Mouse (Mus musculus) ZHBTc4 (cell line): Measurements from ENCODE around the gene Ncstn.

Experiments used
- DNase-seq: peaks from one replicate; pipeline ENCODE4 v3.0.0-alpha.2; 2011; ENCODE audit warnings: low read depth, low spot score

Gene Ncstn

DNA sequence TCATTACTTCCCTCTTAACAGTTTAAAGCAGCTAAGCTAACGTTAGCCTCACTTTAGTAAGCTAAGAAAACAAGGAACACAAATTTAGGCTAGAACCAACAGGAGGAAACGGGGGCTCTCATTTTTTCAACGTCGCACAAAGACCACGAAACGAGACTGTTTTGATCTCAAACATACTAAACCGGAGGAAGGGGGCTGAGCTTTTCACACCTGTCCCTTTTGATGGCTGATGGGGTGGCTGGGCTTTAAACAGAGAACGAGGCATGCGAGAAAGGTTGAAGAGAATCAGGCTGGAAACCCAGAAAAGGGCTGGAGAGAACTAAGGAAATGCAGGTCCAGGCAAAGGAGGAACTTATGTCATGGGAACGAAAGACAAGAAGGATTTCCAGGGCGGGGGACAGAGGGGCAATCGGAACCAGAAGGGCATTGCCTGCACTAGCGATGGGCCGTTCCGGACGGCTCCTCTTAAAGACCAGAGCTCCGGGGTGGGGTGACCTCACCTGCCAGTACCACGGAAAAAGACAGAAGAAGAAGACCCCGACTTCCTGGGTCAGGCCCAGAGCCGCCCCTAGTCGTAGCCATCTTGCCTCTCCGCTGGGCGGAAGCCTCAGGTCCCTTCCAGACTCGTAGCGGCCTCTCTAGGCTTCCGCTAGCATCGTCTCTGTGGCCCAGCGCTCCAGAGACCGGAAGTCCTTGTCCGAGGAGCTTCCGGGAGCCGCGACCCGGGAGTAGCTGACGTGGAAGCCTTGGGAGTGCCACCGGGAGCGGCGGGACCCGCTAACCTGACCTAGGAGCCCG, at the start of gene Ncstn, which contains the start of gene Copa:
Gene Ncstn, minus strand, starts transcription at position 695 of the 798 bp plus-strand sequence.
Gene Copa, plus strand, starts transcription at position 429 of the 798 bp plus-strand sequence.
- DNase-seq: peak; percentile 97

DNA sequence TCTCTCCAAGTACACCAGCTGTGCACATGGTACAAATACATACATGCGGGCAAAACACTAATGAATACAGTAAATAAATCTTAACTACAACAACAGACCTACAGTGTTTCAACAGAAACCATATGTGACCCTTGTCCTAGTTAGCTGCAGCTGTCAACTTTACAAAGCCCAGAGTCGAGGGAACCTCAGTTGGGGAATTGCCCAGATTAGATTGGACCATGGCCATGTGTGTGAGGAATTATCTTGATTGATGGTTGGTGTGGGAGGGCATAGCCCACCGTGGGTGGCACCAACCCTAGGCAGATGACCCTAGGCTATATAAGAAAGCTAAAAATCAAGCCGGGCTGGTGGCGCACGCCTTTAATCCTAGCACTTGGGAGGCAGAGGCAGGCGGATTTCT, 49.7 kb upstream of the Ncstn start:
- DNase-seq: no peak

DNA sequence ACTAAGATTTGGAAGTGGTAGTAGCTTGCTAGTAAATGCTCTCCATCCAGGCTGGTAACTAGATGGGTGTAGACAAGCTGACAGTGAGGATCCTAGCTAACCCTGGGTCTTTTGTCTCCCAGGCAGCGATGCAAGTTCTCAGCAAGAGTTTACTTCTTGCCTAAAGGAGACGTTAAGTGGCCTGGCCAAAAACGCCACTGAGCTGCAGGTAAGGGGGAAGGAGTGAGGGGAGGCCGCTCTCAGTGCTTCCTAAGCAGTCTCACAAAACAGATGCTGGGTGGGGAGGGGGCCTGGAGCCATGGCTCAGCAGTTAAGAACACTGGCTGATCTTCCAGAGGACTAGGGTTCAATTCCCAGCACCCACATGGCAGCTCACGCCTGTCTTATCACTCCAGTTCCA, 47.2 kb upstream of the Ncstn start:
- DNase-seq: no peak

DNA sequence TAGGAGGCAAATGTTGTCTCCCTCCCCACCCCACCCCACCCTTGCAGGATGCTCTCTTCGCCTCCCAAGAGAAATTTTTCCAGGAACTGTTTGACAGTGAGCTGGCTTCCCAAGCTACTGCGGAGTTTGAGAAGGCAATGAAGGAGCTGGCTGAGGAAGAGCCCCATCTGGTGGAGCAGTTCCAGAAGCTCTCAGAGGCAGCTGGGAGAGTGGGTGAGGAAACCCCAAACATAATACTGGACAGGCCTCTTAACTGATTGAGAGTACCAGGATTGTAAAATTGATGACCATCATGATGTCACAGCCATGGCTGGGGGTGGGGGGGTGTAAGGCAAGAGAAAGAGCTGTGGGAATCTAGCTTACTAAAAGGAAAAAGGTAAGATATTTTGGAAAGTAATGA, 46.5 kb upstream of the Ncstn start:
- DNase-seq: peak; percentile 54

DNA sequence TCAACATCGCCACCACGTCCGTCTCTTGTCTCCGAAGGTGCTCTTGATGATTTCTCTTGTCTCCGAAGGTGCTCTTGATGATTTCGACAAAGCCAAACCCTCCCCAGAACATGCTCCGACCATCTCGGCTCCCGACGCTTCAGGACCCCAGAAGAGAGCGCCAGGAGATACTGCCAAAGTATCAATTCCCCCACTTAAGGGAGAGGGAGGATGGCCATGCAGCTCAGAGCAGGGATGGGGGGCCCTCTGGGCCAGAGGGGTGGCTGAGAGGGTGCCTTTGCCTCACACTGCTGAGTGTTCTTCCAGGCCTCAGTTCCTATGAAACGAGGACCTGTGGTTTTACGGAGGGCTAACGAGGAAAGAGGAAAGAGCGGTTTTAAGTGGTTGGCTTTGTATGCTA, 46.0 kb upstream of the Ncstn start:
- DNase-seq: no peak

DNA sequence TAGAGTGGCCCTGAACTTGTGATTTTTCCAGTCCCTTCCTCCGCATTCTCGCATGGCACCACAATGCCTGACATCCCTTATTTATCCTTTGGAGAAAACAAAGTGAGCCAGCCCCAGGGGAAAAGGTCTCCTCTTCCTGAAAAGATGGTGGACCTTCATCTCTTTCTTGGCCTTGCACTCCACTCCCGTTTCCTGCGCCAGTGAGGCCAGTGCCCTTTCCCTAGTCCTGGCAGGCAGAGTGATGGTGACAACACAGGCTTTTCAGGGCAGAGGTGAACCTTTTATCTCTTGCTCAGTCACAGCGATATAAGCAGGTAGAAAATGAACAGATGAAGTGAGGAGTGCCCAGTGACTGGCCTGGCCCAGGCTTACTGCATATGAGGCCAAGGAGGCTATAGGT, 44.9 kb upstream of the Ncstn start:
- no peak for DNase-seq

DNA sequence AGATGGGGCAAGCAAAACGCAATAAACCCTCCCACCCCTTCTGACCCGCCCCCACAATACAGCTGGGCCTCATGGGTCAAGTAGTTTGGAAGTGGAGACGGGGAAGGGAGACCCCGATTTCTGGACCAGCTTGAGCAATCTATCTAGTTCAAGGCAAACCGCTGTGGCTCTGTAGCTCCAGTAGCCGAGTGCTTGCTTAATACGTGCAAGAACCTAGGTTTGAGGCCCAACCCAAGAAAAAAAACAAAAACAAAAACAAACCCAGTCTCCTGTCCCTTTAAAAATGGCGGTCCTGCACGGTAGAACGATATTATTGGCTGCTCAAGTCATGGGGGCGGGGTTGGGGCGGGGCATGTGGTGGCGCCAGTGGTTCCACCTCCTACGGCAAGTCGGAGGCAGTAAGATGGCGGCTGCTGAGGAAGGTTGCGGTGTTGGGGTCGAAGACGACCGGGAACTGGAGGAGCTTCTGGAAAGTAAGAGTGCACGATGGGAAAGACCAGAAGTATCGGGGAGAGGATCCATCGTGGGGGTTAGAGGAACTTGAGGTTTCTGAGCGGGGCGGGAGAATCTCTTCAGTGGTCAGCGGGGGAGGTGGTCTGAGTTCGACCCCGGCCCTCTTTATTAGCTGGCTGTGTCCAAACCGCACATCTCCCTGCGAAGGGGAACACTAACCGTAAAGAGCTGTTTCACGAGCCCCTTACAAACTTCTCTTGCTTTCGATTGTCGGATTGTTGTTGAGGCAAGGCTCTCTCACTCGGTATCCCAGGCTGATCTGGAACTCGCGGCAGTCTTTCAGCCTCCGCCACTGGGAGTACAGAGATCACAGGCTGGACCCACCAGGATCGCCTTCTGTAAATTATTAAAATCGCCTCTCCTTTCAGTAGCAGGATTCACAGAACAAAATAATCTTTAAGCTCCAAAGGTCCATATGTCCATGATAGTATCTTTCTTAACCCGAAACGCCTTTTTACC, 44.1 kb upstream of the Ncstn start, which contains the start of gene Pex19:
Gene Pex19, plus strand, starts transcription at position 380 of the 972 bp plus-strand sequence.
- DNase-seq: peak; percentile 98

DNA sequence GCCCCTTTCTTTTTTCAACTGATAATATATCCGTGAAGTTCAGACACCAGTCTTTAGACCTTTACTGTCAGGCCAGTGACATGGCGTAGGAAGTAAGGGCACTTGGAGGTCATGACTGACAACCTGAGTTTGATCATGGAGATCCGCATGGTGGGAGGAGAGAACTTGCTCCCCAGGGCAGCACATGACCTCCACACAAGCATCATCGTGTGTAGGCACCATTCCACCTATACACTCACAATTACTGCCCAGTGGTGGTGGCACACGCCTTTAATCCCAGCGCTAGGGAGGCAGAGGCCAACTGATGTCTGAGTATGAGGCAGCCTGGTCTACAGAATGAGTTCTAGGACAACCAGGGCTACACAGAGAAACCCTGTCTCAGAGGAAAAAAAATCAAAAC, 42.0 kb upstream of the Ncstn start:
- no peak for DNase-seq

DNA sequence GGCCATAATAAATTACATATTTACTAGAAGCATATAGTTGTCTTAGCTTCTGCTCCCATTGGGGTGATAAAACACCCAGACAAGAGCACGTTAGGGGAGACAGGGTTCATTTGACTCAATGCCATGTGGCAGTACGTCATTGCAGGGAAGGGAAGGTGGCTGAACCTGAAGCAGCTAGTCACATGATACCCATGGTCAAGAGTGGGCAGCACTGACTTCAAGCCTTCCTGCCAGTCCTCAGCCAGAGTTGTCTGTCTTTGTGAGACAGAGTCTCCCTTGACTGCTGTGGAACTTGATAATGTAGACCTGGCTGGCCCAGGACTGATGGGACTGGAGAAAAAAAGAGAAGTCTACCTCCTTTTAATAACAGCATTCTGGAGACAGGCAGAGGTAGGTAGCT, 40.1 kb upstream of the Ncstn start:
- no peak for DNase-seq

DNA sequence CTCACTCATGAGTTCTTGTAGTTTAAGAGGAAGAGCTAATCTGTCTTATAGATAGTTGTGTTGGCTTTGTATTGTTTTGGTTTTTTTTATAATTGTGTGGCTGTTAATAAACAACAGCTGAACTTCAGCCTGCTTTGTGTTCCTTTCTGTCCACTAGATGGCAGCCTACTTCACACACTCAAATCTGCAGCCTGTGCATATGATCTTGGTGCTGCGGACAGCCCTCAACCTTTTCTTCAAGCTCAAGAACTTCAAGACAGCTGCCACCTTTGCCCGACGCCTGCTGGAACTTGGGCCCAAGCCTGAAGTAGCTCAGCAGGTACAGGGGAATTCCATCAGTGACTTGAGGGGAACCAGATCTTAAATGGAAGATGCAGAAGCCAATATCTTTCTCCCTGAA, 37.1 kb upstream of the Ncstn start:
- DNase-seq: peak; percentile 81

DNA sequence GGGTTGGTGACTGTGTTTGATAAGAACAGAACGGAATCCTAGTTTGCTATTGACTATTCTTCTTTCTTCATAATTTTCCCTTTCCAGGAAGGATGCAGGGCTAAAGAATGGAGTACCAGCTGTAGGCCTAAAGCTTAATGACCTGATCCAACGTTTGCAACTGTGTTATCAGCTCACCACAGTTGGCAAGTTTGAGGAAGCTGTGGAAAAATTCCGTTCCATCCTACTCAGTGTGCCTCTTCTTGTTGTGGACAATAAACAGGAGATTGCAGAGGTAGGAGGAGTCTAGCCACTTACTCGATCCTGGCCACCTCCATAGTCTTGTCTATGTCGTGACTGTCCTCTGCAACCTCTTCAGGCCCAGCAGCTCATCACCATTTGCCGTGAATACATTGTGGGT, 36.5 kb upstream of the Ncstn start:
- DNase-seq: no peak

DNA sequence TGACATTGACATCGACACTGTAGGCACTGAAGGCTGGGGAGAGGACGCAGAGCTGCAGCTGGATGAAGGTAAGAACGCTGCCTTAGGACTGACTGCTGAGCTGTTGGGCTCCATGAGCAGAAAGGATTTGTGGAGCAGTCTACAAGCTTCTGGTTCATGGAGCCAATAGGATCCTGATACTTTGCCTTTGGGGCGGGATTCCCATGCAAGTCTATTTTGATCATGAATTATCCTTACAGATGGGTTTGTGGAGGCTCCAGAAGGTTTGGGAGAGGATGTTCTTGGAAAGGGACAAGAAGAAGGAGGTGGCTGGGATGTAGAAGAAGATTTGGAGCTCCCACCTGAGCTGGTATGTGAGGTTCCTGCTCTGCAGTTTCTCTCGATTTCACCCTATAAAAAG, 34.4 kb upstream of the Ncstn start:
- no peak for DNase-seq

DNA sequence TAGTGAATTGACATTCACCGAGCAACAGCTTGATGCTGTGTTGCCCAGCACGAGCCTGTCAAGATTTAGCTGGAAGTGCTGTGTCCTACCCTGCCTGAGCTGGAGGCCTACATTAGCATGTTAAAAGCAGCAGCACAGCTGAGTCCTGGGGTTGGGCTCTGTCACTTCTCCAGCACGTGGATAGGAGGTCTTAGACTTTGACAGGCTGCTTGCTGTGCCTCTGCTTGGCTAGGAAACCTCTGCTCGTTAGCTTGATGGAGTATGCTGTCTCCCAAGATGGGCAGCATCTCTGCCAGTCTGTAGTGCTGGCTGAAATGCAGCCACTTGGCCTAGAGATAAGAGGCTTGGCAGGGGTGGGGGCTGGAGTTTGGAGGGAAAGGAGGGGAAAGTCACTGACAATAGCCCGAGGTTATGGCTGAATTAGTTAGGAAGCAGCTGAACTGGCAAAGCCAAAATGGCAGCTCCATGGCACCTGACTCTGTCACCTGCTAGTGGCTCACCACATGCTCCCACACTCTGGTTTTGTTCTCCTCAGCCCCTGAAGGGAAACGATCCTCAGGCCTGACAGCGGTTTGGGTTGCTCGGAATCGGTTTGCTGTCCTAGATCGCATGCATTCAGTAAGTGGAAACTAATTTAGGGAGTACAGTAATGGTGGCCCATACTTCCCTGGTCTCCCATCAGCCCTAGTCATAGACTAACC, 25.3 kb upstream of the Ncstn start:
- peak; percentile 52 for DNase-seq

DNA sequence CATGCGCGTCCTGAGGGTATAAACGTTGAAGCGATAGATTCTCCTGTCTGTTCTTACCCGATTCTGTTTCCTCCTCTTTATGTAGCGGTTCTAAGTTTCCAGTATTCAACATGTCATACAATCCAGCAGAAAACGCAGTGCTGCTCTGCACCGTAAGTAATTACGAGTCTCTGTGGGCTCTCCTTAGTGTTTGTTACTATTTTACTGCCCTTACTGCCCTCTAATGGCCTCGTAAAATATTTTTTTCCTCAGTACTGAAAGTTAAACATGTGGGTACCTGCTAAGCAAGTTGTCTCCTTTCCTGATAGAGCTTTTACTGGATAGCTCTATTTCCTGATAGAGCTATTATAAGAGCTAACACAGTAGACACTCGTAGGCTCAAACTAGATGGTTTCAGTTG, 22.5 kb upstream of the Ncstn start:
- DNase-seq: no peak

DNA sequence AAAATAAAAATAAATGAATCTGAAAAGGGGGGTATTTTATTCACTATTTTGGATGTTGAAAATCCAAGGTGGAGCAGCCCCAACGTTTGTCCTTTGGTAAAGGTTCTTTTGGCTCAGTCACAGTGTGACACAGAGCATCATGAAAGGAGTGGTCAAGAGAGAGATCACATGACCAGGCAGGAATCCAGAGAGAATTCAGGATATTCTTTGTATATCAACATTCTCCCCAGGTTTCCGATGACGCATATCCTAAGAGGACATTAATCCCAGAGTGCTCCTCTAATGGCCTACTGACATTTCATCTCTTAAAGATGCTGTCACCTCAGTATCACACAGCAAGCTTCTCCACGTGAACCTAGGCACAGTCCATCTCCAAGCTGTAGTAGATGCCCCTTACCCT, 21.0 kb upstream of the Ncstn start:
- DNase-seq: no peak

DNA sequence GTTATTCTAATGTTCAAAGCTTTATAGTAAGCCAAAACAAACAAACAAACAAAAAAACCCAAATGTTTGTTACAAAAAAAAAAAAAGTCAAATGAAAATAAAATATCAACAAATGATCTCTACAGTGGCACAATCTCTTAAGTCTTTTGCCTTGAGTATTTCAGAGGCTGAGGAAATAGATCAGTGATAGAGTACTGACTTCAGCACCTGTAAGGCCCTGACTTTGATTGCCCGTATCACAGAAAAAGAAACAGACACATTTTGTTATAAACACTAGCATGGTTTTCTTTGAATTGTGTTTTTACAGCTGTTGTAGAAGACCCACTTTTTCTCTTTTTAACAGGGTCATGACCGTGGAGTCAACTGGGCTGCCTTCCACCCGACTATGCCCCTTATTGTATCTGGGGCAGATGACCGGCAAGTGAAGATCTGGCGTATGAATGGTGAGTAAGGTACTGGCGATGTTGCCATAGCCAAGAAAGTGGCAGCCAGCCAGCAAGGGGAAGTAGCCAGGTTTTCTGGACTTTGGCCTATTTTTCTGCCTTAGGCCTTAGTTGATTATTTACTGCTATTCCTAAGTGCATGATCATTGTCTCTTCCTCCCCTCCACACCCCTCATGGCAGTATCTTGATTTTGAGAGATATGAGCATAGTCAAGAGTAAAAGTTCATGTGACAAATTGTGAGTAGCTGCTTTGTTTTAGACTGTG, 16.9 kb upstream of the Ncstn start:
- DNase-seq: no peak

DNA sequence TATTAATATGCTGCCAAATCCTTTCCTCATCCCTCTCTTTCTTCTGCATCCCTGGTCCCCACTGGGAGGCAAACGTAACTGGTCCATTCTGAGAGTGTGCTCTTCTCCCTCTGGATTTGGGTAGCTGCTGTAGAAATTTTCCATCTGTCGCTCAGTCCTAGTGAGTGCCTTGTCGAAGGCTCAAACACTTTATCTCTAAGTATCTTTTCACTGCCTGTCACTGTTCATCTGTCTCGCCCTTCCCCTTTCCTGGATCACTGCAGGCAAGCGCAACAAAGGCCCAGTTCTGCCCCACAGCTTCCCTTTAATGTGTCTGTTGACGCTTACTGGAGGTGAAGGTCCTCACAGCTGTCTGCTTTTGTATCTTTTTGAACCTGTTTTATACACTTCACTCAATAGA, 12.6 kb upstream of the Ncstn start:
- no peak for DNase-seq

DNA sequence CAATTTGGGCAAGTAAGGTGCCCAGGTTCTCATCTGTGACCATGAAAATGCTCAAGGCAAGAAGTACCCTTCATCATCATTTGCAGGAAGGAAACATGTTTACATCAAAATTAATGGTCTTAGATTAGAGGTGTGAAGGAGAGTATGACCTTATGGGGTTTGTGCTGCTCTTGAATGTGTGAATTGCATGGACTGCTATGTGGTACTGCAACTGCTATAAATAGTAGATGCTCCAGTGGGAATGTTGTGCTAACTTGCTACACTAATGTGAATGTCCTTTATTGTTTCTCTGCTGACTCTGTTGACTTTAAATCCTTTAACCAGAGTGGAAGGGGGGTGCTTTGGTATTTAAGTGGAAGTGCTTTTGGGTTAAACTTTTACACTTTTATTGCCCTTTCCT, 11.7 kb upstream of the Ncstn start:
- DNase-seq: no peak

DNA sequence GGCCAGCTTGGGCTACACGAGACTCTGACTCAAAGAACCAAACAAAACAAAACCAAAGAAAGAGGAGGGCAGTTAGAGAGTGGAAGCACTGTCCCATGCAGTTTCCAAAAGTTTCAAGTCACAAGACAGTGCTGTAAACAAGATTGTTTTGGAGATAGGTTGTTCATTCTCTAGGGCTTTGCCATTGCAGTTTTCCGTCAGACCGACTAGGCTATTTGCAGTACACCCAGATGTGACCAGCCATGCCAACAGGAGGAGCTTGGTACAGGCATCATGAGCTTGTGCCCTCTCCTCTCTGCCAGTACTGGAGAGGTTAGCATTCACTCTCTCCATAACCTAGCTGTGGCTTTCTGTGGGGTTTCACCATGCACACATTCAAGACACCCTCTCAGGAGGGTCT, 10.9 kb upstream of the Ncstn start:
- DNase-seq: no peak

DNA sequence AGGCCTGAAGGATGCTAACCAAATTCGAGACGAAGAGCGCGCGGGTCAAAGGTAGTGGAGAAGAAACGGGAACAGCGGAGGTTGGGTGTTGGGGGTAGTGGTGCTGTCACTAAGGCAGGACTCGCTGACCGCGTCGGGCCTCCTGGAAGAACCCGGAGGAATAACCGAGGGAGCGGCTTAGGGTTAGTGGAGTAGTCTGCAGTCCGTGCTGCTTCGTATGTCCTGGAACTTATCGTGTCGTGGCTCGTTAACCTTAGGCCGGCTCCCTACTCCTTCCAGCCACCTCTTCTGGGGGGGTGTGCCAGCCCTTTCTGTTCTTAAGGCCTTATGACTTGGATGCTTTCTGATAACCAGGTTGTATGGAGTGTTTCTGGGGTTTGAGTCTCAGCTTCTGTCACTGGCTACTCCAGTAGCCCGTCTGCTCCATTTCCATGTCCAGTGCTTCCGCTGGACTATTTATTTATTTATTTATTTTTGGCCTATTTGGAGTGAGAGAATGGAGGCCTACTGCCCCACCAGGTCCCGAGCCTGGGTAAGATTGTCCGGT, 377 bp upstream of the Ncstn start:
- DNase-seq: no peak

DNA sequence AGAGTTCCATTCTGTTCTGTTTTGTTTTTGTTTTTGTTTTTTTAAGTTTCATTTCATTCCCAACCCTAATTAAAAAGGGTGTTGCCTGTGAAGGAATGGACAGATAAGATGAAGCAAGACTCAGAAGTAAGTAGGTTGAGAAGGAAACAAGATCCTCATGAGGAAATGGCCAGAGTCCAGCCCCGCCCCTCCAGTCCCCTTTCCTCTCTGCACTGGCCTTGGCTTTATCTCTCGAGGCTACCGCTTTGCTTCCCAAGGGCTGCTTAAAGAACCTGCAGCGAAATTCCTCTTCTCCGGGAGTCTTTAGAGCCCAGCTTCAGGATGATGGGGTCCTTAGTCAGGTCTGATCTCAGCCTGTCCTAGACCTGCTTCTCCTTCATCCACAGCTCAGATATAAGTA, 4.6 kb downstream of the Ncstn start:
- no peak for DNase-seq
